Mouse (Mus musculus) liver, adult 10 weeks (tissue): ENCODE results near the gene 4930522L14Rik. TPM values are rescaled to one million over a fixed set of nuclear protein-coding genes. Genes with fewer than 3 reads are reported as not detected.

Experiments
- polyA plus RNA-seq: library from polyadenylated mRNA; stranded (reverse); fragments of 350-450 nt; fragmentation: Illumina TruSeq; extraction: RNeasy Lipid Tissue Mini Kit (QIAGEN cat#74804); gene quantifications from one replicate; pipeline ENCODE4 v1.2.3, GENCODE M21; 2014; ENCODE audit warnings: low read depth, low replicate concordance

4930522L14Rik gene
- polyA plus RNA-seq, result 9.5 TPM

GRCm38 (mm10) chr5:109751391-109752071 lies at the start of gene 4930522L14Rik:
4930522L14Rik (minus strand) TSS chr5:109751886.

GRCm38 (mm10) chr5:109690537-109691201 lies 61.0 kb downstream of the 4930522L14Rik start, which contains the start of gene 5430403G16Rik:
5430403G16Rik (minus strand) TSS chr5:109691041.

Other genes with a start within 250 kb of the 4930522L14Rik start
- not detected for gene Crlf2, start 192.9 kb downstream of the 4930522L14Rik start, polyA plus RNA-seq
- 4.9 TPM for gene 5430403G16Rik, start 60.8 kb downstream of the 4930522L14Rik start, polyA plus RNA-seq
- 48.0 TPM for gene Gm15446, start 171.5 kb upstream of the 4930522L14Rik start, polyA plus RNA-seq
- 48.7 TPM for gene Zfp932, start 244.6 kb upstream of the 4930522L14Rik start, polyA plus RNA-seq